Mouse (Mus musculus): ENCODE results near the gene Aak1. TPM values are rescaled to one million over a fixed set of nuclear protein-coding genes. Genes with fewer than 3 reads are reported as not detected.
"Not testable (repeated sequence)": the region's sequence is repeated elsewhere in the genome, so short reads cannot be mapped to it uniquely, and the experiment has no call there.

Gene Aak1
- polyA plus RNA-seq, 1 experiment from 2014 or later, result 60.1 TPM

GRCm38 (mm10) chr6:87028881-87029280, 179.6 kb downstream of the Aak1 start:
- H3K27me3 ChIP-seq, result no peaks in the 10 kb centered on the region
- TF ChIP-seq CTCF (IDR thresholded peaks at IDR 0.05), result no peak
- in situ Hi-C loops (cut with MboI; ENCODE audit: low pct_unique_long_range_greater_than_20kb), result loop anchor here (10.0 kb wide), 1 partner anchor 284 kb away; no protein-coding TSS in a partner anchor
- CTCF ChIA-PET, result interaction anchor here (1.2 kb wide), 2 partner anchors 12 to 23 kb away, joined by 4 read pairs; no protein-coding TSS in a partner anchor
- ATAC-seq (peak; percentile 21), DNase-seq (ENCODE audit: low read depth, low spot score) (no peak)
- POLR2A ChIA-PET, result interaction anchor here (0.6 to 1.7 kb wide), 2 partner anchors 13 to 176 kb away, joined by 3 to 4 read pairs; partner anchors contain the start of gene Gfpt1

DNA sequence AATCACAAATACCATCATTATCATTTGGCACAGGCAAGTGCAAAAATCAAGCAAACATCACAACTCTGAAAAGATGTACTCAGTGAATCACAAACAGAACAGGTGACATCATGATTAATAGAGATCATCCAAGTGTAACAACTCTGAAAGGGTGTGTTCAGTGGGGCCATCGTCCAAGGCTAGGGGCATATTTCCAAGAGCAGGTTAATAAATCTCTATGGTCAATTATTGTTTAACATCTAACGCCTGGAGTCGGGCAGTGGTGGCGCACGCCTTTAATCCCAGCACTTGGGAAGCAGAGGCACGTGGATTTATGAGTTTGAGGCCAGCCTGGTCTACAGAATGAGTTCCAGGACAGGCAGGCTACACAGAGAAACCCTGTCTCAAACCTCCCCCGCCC, 182.0 kb downstream of the Aak1 start:
- in situ Hi-C loops (cut with MboI; ENCODE audit: low pct_unique_long_range_greater_than_20kb); ATAC-seq: not testable (repeated sequence)

GRCm38 (mm10) chr6:87032401-87032800, 183.1 kb downstream of the Aak1 start:
- ChIA-PET CTCF (no interaction called here), POLR2A (interaction anchor here (1.1 kb wide), 1 partner anchor 10 kb away, joined by 5 read pairs; the partner anchor contains the start of gene Gfpt1)
- no peak for TF ChIP-seq CTCF (IDR thresholded peaks at IDR 0.05)
- ATAC-seq (no peak), DNase-seq (ENCODE audit: low read depth, low spot score) (no peak)
- in situ Hi-C loops (cut with MboI; ENCODE audit: low pct_unique_long_range_greater_than_20kb), result no loop called here
- H3K27me3 ChIP-seq, result no peaks in the 10 kb centered on the region

More for the DNA sequence above, 182.0 kb downstream of the Aak1 start:
- CTCF ChIA-PET; DNase-seq (ENCODE audit: low read depth, low spot score); POLR2A ChIA-PET; H3K27me3 ChIP-seq: not testable (repeated sequence)
- peak; percentile 6 for TF ChIP-seq CTCF (IDR thresholded peaks at IDR 0.05)

GRCm38 (mm10) chr6:87034395-87034794, 185.1 kb downstream of the Aak1 start:
- H3K27me3 ChIP-seq, result no peaks in the 10 kb centered on the region
- CTCF ChIA-PET, result no interaction called here
- in situ Hi-C loops (cut with MboI; ENCODE audit: low pct_unique_long_range_greater_than_20kb), result no loop called here

GRCm38 (mm10) chr6:87037826-87038620, 188.7 kb downstream of the Aak1 start:
- ChIA-PET POLR2A (no interaction called here), CTCF (no interaction called here)
- H3K27me3 ChIP-seq, result no peaks in the 10 kb centered on the region
- no peak for TF ChIP-seq CTCF (IDR thresholded peaks at IDR 0.05)
- ATAC-seq, result peak; percentile 5
- DNase-seq (ENCODE audit: low read depth, low spot score), result no peak
- in situ Hi-C loops (cut with MboI; ENCODE audit: low pct_unique_long_range_greater_than_20kb), result no loop called here

More at GRCm38 (mm10) chr6:87034395-87034794, 185.1 kb downstream of the Aak1 start:
- POLR2A ChIA-PET, result no interaction called here
- DNase-seq (ENCODE audit: low read depth, low spot score), result no peak
- TF ChIP-seq CTCF (IDR thresholded peaks at IDR 0.05), result no peak
- no peak for ATAC-seq

DNA sequence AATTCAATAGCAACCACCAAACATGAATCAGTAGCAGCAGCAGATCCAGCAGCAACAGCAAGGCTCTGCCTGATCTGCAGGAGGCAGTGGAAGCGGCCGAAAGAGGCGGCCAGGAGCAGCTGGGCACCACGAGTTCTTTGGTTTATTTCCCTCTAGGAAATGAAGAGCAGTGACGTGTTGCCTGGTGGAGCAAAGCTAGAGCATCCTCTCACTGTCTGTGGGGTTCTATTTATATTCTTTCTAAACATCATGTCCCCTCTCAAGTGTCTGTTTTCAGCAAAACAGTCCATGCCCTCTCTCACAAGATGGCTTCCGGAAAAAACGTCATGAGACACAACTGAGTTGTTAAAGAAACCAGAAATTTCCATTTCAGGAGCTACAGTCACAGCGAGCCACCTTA, 189.8 kb downstream of the Aak1 start:
- in situ Hi-C loops (cut with MboI; ENCODE audit: low pct_unique_long_range_greater_than_20kb), result no loop called here
- DNase-seq (ENCODE audit: low read depth, low spot score), result no peak
- no peaks in the 10 kb centered on the region for H3K27me3 ChIP-seq
- ChIA-PET POLR2A (no interaction called here), CTCF (no interaction called here)
- TF ChIP-seq CTCF (IDR thresholded peaks at IDR 0.05), result no peak
- ATAC-seq, result no peak

GRCm38 (mm10) chr6:87040971-87041370, 191.7 kb downstream of the Aak1 start:
- no peaks in the 10 kb centered on the region for H3K27me3 ChIP-seq
- POLR2A ChIA-PET, result no interaction called here
- in situ Hi-C loops (cut with MboI; ENCODE audit: low pct_unique_long_range_greater_than_20kb), result no loop called here
- ATAC-seq (no peak), DNase-seq (ENCODE audit: low read depth, low spot score) (no peak)
- CTCF ChIA-PET, result interaction anchor here (1.3 kb wide), 1 partner anchor 13 kb away, joined by 4 read pairs; no protein-coding TSS in a partner anchor
- TF ChIP-seq CTCF (IDR thresholded peaks at IDR 0.05), result no peak

GRCm38 (mm10) chr6:87041431-87041830, 192.1 kb downstream of the Aak1 start:
- H3K27me3 ChIP-seq, result no peaks in the 10 kb centered on the region
- in situ Hi-C loops (cut with MboI; ENCODE audit: low pct_unique_long_range_greater_than_20kb), result no loop called here
- CTCF ChIA-PET, result interaction anchor here (1.3 kb wide), 1 partner anchor 13 kb away, joined by 4 read pairs; no protein-coding TSS in a partner anchor
- ATAC-seq (no peak), DNase-seq (ENCODE audit: low read depth, low spot score) (no peak)
- no peak for TF ChIP-seq CTCF (IDR thresholded peaks at IDR 0.05)
- POLR2A ChIA-PET, result interaction anchor here (1.0 to 1.9 kb wide), 4 partner anchors 9 to 17 kb away, joined by 3 to 7 read pairs (median 4); no protein-coding TSS in a partner anchor

- ATAC-seq (no peak), DNase-seq (ENCODE audit: low read depth, low spot score) (no peak)
- TF ChIP-seq CTCF (IDR thresholded peaks at IDR 0.05), result no peak
- in situ Hi-C loops (cut with MboI; ENCODE audit: low pct_unique_long_range_greater_than_20kb), result no loop called here
- no peaks in the 10 kb centered on the region for H3K27me3 ChIP-seq
- CTCF ChIA-PET, result interaction anchor here (3.2 kb wide), 1 partner anchor 11 kb away, joined by 10 read pairs; no protein-coding TSS in a partner anchor
- POLR2A ChIA-PET, result interaction anchor here (0.9 to 1.9 kb wide), 8 partner anchors 10 to 524 kb away, joined by 3 to 7 read pairs (median 4); no protein-coding TSS in a partner anchor
Observed at GRCm38 (mm10) chr6:87042004-87042336, 192.7 kb downstream of the Aak1 start.

GRCm38 (mm10) chr6:87042337-87043130, 193.2 kb downstream of the Aak1 start, which contains the start of gene Gfpt1:
Gfpt1 (plus strand) TSS chr6:87042846.
- peak; percentile 55 for DNase-seq (ENCODE audit: low read depth, low spot score)
- in situ Hi-C loops (cut with MboI; ENCODE audit: low pct_unique_long_range_greater_than_20kb), result no loop called here
- POLR2A ChIA-PET, result interaction anchor here (0.8 to 1.9 kb wide), 11 partner anchors 10 to 525 kb away, joined by 3 to 7 read pairs (median 3); no protein-coding TSS in a partner anchor
- TF ChIP-seq CTCF (IDR thresholded peaks at IDR 0.05), result no peak
- CTCF ChIA-PET, result interaction anchor here (3.2 kb wide), 1 partner anchor 10 kb away, joined by 10 read pairs; no protein-coding TSS in a partner anchor
- no peaks in the 10 kb centered on the region for H3K27me3 ChIP-seq
- peak; percentile 88 for ATAC-seq

Measured in Patski (cell line).